Mouse (Mus musculus) heart, postnatal 10 days (tissue): Measurements from ENCODE around the gene Ube2l6. TPM values are rescaled to one million over a fixed set of nuclear protein-coding genes. Genes with fewer than 3 reads are reported as not detected.
A peak's percentile ranks its signal among the peaks of the same experiment; 100 is the strongest.
"Not testable (repeated sequence)": the region's sequence is repeated elsewhere in the genome, so short reads cannot be mapped to it uniquely, and the experiment has no call there.

Experiments
- DNase-seq, 2 experiments: peaks; one replicate each; pipeline ENCODE4 v3.0.0; 2021
- intact Hi-C: fragments of 180-260 bp; cut with DNase I; formaldehyde crosslinking; loops from one replicate; pipeline ENCODE4 v1.15.1; 2025
- total RNA-seq, 2 experiments: library from RNA; stranded (reverse); gene quantifications; 2 replicates each; pipeline ENCODE4 v1.2.3; 2021

Ube2l6 gene
- total RNA-seq, 2 experiments from 2014 or later, result 22.3 to 36.8 TPM

GRCm38 (mm10) chr2:84790418-84790817, 8.2 kb upstream of the Ube2l6 start:
- no peak for DNase-seq
- intact Hi-C loops, result no loop called here

GRCm38 (mm10) chr2:84792516-84792915, 6.1 kb upstream of the Ube2l6 start:
- peak in 1 of 2 experiments; percentile 48 for DNase-seq
- intact Hi-C loops, result no loop called here

GRCm38 (mm10) chr2:84793154-84793553, 5.5 kb upstream of the Ube2l6 start:
- intact Hi-C loops, result no loop called here
- no peak for DNase-seq

- intact Hi-C loops, result no loop called here
- no peak for DNase-seq
Observed at GRCm38 (mm10) chr2:84793871-84794270, 4.8 kb upstream of the Ube2l6 start.

GRCm38 (mm10) chr2:84797833-84798492, 665 bp upstream of the Ube2l6 start:
- intact Hi-C loops, result loop anchor here (2.0 to 5.0 kb wide), 2 partner anchors 41 to 57 kb away; no protein-coding TSS in a partner anchor
- DNase-seq, result peak; percentile 85 to 90

- DNase-seq, result peak; percentile 83 to 85
- intact Hi-C loops, result loop anchor here (2.0 to 5.0 kb wide), 2 partner anchors 42 to 58 kb away; no protein-coding TSS in a partner anchor
Observed at GRCm38 (mm10) chr2:84799041-84799561, 473 bp downstream of the Ube2l6 start.

- DNase-seq, result no peak
- intact Hi-C loops, result no loop called here
Observed at GRCm38 (mm10) chr2:84800304-84800703, 1.7 kb downstream of the Ube2l6 start.

GRCm38 (mm10) chr2:84801223-84801622, 2.6 kb downstream of the Ube2l6 start:
- intact Hi-C loops, DNase-seq: not testable (repeated sequence)

GRCm38 (mm10) chr2:84803963-84804362, 5.3 kb downstream of the Ube2l6 start:
- no peak for DNase-seq
- intact Hi-C loops, result no loop called here

- intact Hi-C loops, result no loop called here
- no peak for DNase-seq
Observed at GRCm38 (mm10) chr2:84806546-84806945, 7.9 kb downstream of the Ube2l6 start.

- intact Hi-C loops, result no loop called here
- no peak for DNase-seq
Observed at GRCm38 (mm10) chr2:84809330-84809729, 10.7 kb downstream of the Ube2l6 start.

- intact Hi-C loops, result no loop called here
Observed at GRCm38 (mm10) chr2:84810526-84810885, 11.9 kb downstream of the Ube2l6 start.

GRCm38 (mm10) chr2:84810886-84811577, 12.4 kb downstream of the Ube2l6 start:
- DNase-seq, result peak; percentile 91 to 95
- intact Hi-C loops, result no loop called here

More at GRCm38 (mm10) chr2:84810526-84810885, 11.9 kb downstream of the Ube2l6 start:
- DNase-seq, result no peak

GRCm38 (mm10) chr2:84811880-84812279, 13.3 kb downstream of the Ube2l6 start:
- intact Hi-C loops, result no loop called here
- DNase-seq, result peak in 1 of 2 experiments; percentile 29

- no peak for DNase-seq
- intact Hi-C loops, result no loop called here
Observed at GRCm38 (mm10) chr2:84812676-84813075, 14.0 kb downstream of the Ube2l6 start.

- intact Hi-C loops, result no loop called here
- DNase-seq, result peak; percentile 69 to 77
Observed at GRCm38 (mm10) chr2:84819861-84820260, 21.2 kb downstream of the Ube2l6 start.

- DNase-seq, result no peak
- intact Hi-C loops, result no loop called here
Observed at GRCm38 (mm10) chr2:84822552-84822951, 23.9 kb downstream of the Ube2l6 start, which contains the start of gene Smtnl1. Smtnl1 (minus strand) TSS chr2:84822652.

- intact Hi-C loops, result no loop called here
- DNase-seq, result no peak
Observed at GRCm38 (mm10) chr2:84823237-84823636, 24.6 kb downstream of the Ube2l6 start.

GRCm38 (mm10) chr2:84826488-84827282, 28.1 kb downstream of the Ube2l6 start, which contains the start of gene Timm10:
Timm10 (plus strand) TSS chr2:84826997.
- peak; percentile 92 for DNase-seq
- intact Hi-C loops, result no loop called here

GRCm38 (mm10) chr2:84827283-84827920, 28.8 kb downstream of the Ube2l6 start:
- DNase-seq, result peak; percentile 32 to 46

More at GRCm38 (mm10) chr2:84827283-84827920, 28.8 kb downstream of the Ube2l6 start:
- intact Hi-C loops, result no loop called here
